Mouse (Mus musculus) gastrocnemius, postnatal 36 days (tissue): ENCODE data around the gene Olfr159. TPM values are rescaled to one million over a fixed set of nuclear protein-coding genes. Genes with fewer than 3 reads are reported as not detected.
"Not testable (repeated sequence)": the region's sequence is repeated elsewhere in the genome, so short reads cannot be mapped to it uniquely, and the experiment has no call there.

Experiments
- DNase-seq, 2 experiments: peaks; one replicate each; pipeline ENCODE4 v3.0.0; 2022
- intact Hi-C: fragments of 180-260 bp; cut with DNase I; formaldehyde crosslinking; loops from one replicate; pipeline ENCODE4 v1.15.1; 2025
- long read RNA-seq, 2 experiments: library from polyadenylated mRNA; stranded (forward); transcript quantifications; one replicate each; pipeline ENCODE4 v2.0.0; 2021
- total RNA-seq, 2 experiments: library from RNA; stranded (reverse); gene quantifications; 2 replicates each; pipeline ENCODE4 v1.2.3; 2021

Olfr159 gene
- total RNA-seq = not detected
- long read RNA-seq, experiment 1 = 0 reads
- long read RNA-seq, experiment 2 = 0 reads

- no peak for DNase-seq
- intact Hi-C loops = no loop called here
These were observed at the start of gene Olfr159 for GRCm38 (mm10) chr4:43770909-43771308. TSS of gene Olfr159 (minus strand) at chr4:43771009.

DNA sequence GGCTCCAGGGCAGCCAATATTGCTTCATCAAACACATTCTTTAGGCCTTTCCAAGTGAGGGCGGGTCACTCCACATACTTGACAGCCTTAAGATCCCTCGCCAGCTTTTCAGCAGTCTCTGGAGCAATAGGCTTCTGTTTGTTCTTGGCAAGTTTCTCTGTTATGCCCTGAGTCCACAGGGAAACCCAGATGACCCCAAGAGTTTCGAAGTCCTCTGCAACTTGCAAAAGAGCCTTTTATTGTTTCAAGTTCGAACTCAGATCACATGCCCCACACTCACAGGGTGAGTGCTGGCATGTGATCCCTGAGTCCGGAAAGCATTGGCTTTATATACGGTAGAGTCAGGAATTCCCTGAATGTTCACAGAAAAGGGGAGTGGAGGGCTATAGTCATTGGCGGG lies 28.1 kb upstream of the Olfr159 start:
- intact Hi-C loops = no loop called here
- DNase-seq = no peak

GRCm38 (mm10) chr4:43795844-43796243 lies 25.0 kb upstream of the Olfr159 start:
- DNase-seq, intact Hi-C loops: not testable (repeated sequence)

DNA sequence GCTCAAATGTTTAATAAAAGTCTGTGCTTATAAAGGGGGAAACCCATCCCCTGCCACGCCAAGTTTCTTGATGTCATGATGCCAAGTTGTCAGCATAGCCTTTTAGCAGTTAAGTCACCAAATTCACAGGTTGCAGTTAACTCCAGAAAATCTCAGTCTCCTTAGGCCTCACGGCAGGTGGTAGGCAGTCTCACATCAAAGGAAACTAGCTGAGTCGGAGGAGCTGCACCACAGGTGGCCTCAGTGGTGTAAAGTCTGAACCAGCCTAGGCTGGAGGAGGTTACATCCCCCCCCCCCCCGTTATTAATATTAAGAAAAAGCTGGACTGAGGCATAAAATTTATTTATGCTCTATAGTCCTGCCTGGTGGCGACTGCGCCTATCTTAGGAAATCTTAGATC lies 24.5 kb upstream of the Olfr159 start:
- intact Hi-C loops = no loop called here
- DNase-seq = no peak

GRCm38 (mm10) chr4:43772304-43772703 lies 1.5 kb upstream of the Olfr159 start:
- intact Hi-C loops = no loop called here
- no peak for DNase-seq

DNA sequence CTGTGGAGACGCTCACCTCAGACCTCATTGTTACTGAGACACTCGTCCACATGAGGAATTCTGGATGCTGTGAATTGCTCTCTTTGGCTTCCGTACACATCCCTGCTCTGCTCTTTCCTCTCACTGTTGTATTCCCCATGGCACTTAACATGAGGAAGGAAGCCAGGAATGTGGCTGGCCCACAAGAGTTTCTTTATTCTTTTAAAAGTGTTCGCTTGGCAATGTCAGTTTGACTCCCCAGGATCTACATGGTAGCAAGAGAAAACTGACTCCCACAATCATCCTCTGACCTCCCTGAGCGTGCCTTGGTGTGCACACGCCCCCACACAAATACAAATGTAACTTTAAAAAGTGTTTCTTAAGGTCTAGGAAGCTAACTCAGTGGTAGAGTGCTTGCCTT lies 817 bp upstream of the Olfr159 start:
- intact Hi-C loops = no loop called here

DNA sequence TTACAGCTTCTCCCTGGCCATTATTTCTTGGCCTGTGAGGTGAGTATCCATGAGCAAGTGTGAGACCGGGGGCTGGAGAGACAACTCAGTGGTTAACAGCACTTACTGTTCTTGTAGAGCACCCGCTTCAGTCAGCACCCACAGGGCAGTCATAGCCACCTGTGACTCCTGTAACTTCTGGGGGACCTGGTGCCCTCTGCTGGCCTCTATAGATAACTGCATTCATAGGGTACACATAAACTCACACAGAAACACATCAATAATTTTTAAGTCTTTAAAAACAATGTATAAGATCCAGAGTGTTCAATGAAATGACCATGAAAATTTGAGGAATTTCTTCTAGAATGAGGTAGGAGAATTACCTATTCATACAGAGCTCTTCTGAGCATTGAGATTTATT lies 1.4 kb downstream of the Olfr159 start:
- no peak for DNase-seq
- intact Hi-C loops = no loop called here

More for the DNA sequence above, 817 bp upstream of the Olfr159 start:
- DNase-seq = no peak

GRCm38 (mm10) chr4:43768341-43768740 lies 2.5 kb downstream of the Olfr159 start:
- no peak for DNase-seq
- intact Hi-C loops = no loop called here

DNA sequence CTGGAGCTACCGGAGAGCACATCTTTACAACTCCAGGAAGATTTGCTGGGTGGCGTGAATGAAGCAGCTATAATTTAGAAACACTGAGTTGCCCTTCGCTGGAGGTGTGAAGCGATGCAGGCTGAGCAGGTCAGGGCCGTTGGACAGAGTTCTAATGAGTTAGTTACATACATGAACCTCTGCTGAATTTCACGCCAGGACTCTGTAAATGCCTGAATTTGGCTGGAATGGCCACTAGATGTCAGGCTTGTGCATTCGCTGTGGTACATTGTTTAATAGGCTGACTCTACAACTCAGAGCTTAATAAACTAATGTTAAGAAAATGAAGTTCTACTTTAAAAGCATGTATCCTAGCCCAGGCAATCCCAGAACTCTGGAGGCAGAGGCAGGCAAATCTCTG lies 7.4 kb downstream of the Olfr159 start:
- intact Hi-C loops = no loop called here
- peak; percentile 16 to 23 for DNase-seq

DNA sequence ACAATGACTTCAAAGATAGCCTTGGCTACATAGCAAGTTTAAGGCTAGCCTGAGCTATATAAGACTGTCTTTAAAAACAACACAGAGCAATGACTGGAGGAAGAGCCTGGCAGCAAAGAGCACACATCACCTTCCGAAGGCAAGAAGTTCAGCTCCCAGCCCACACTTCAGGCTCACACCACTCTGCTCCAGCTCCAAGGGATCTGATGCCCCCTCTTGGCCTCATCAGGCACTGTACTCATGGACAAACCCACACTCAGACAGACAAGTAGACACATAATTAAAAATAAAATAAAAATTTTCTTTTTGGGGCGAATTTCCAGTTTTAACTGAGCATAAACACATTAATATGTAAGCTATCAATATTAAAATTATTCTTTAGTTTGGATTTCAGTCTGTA lies 9.5 kb downstream of the Olfr159 start:
- DNase-seq = no peak
- intact Hi-C loops = loop anchor here (2.0 kb wide), 1 partner anchor 97 kb away; no protein-coding TSS in a partner anchor

DNA sequence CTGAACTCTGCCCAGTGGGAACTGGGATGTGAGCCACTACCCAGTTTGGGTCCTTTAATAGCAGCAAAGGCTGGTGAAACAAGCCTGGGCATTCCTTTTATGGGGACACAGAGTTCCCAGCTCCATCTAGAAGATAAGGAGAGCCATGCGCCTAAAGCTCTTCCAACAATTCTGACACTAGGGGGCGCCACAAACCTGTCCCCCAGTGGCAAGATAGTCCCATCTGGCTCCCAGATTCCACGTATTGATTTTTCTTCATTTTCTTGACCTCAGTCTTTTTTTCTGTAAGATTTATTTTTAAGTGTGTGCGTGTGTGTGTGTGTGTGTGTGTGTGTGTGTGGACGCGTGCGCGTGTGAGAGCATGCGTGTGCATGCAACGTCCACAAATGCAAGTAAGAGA lies 10.3 kb downstream of the Olfr159 start:
- DNase-seq = peak in 1 of 2 experiments; percentile 21
- intact Hi-C loops = loop anchor here (2.0 kb wide), 1 partner anchor 98 kb away; no protein-coding TSS in a partner anchor

- peak in 1 of 2 experiments; percentile 15 for DNase-seq
- intact Hi-C loops = loop anchor here (2.0 kb wide), 1 partner anchor 99 kb away; no protein-coding TSS in a partner anchor
These were observed 11.0 kb downstream of the Olfr159 start for GRCm38 (mm10) chr4:43759571-43760418.

DNA sequence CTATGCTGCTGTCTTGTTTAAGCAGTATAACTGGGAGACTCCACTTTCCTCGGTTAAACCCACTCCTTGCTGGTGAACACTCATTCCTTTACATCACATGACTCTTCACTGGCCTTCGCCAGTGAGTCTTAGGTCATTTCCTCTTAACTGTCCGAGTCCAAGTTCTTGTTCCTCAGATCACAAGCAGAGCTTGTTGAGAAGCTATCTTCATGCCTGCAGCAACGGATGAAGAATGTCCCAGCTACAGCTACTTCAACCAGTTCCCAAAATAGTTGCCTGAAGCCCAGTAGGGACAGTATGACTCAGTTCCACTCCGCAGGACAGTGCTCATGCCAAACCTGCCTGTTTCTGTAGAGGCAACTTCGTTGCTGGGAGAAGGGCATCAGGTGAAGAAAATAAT lies 13.6 kb downstream of the Olfr159 start:
- intact Hi-C loops = no loop called here

DNA sequence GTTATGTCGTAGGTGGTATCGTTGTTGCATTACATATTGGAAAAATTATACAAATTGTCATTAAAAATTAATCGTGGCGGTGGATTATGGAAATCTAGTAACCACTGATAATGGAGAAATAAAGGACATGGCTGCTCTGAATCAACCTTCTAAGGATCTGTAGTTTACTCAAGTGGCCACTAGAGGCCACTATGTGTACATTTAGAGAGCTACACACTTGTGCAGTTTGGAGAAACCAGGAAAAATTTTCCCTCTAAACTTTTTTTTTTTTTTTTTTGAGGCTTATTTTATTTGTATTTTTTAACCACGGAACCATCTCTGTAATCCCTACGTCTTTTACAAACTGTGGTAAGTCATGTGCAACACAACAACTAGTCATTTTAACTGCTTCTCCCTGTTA lies 25.6 kb downstream of the Olfr159 start:
- intact Hi-C loops = loop anchor here (1.0 kb wide), 1 partner anchor 116 kb away; no protein-coding TSS in a partner anchor
- DNase-seq = no peak

More for the DNA sequence above, 13.6 kb downstream of the Olfr159 start:
- DNase-seq = no peak

DNA sequence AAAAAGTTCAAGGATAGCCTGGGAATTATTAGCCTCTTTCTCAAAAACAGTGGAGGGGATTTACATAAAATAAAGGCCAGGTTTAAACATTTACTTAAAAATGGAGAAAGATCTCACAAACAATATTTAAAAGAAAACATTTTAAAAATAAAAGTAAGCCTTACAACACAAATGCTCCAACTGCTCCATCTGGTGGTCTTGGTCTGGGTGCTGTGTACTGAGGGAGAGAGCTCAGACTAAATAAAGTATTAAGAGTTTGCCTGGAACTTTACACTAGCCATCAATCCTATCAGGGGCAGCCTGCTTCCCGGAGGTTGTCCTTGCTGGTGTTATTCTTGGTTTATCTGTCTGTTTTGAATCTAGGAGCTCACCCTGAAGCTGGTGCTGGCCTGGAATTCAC lies 27.7 kb downstream of the Olfr159 start:
- no peak for DNase-seq
- intact Hi-C loops = no loop called here

- no peak for DNase-seq
- intact Hi-C loops = no loop called here
These were observed 28.2 kb downstream of the Olfr159 start for GRCm38 (mm10) chr4:43742637-43743036.

GRCm38 (mm10) chr4:43741526-43741925 lies 29.3 kb downstream of the Olfr159 start:
- DNase-seq = no peak
- intact Hi-C loops = no loop called here

DNA sequence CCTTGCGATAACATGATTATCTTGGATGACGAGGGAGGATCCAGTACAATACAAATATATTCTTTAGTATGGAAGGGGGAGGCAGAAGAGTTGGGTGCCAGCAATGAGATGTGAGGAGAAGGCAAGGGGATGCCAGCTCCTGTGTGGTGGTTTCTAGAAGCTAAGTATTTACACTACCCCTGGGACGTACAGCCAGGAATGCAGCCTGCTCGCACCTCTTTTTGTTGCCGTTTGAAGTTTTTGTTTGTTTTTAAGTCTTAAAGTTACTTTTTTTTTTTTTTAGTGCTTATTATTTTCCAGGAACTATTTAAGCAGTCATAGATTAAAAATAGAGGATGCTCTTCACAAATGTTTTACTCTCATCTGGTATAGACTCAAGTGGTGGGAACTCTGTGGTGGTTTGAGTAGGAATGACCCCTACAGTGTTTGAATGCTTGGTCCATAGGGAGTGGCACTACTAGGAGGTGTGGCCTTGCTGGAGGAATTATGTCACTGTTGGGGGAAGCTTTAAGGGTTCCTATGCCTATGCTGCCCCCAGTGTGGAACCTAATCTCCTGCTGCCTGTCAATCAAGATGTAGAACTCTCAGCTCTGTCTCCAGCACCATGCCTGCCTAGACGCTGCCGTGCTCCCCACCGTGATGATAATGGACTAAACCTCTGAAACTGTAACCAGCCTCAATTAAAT lies 31.7 kb downstream of the Olfr159 start:
- no peak for DNase-seq
- intact Hi-C loops = no loop called here

DNA sequence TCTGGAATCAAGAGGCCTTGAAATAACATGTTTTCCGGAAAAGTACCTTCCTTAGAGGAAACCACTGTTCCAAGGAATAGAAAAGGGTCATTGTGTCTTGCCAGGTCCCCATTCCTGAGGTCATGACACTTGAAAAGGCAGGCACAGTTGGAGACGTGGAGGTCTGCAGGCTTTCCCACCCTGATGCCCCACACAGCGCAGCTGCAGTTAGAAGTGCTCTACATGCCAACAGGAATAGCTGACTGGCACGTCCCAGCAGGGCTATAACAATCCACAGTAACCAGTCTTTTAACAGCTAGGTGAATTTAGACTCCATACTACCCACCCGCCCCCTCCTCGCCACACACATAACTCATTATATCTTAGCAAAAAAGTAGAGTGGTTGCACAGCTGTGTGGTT lies 33.7 kb downstream of the Olfr159 start:
- intact Hi-C loops = no loop called here
- no peak for DNase-seq

- no peak for DNase-seq
- intact Hi-C loops = no loop called here
These were observed 37.6 kb downstream of the Olfr159 start for GRCm38 (mm10) chr4:43733186-43733585.

DNA sequence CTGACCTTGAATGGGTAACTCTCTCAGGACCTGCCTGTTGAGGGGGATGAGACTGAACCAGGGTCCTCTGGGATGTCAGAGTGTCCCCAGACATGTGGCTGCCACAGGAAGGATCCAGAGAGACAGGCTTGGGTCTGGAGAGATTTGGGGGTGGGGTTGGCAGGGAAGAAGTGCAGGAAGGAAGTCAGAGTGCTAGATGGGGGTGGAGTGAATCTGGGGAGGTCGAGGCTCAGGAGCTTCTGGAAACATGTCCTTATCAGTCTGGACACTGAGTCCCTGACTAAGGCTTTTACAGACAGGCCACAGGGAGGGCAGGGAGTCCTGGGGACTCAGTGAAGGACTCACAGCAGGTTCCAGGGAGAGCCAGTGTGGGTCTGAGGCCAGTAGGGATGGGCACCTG lies 38.6 kb downstream of the Olfr159 start:
- no peak for DNase-seq
- intact Hi-C loops = no loop called here
